Mouse (Mus musculus): ENCODE data around the gene Nup210.

The Nup210 gene

GRCm38 (mm10) chr6:91116244-91117145, at the start of gene Nup210:
TSS of gene Nup210 (minus strand) at chr6:91116829.
- under 1% methylated on average over 93 of the region's 93 CpGs for WGBS

DNA sequence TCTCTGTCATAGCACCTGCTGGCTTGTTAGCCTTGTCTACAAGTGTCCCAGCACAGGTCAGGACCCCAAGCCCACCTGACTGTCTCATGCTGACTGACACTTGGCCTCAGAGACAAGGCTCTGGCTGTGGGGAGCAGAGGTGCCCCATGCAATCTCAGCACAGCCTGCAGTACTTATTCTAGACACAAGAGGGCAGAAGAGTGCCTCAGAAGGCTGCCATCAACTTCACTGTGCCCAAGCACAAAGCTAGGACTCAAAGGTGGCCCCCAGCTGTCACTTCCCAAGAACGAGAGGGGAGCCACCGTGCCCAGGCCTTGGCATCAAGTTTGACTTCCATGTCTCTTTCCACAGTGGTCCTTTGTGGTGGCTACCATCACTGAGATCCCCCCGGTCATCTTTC, 48.6 kb upstream of the Nup210 start:
- 34% methylated on average over 3 of the region's 3 CpGs for WGBS

- 49% methylated on average over 2 of the region's 2 CpGs for WGBS
Observed at GRCm38 (mm10) chr6:91164584-91164983, 48.0 kb upstream of the Nup210 start.

GRCm38 (mm10) chr6:91163195-91163911, 46.7 kb upstream of the Nup210 start:
- 84% methylated on average over 5 of the region's 5 CpGs for WGBS

DNA sequence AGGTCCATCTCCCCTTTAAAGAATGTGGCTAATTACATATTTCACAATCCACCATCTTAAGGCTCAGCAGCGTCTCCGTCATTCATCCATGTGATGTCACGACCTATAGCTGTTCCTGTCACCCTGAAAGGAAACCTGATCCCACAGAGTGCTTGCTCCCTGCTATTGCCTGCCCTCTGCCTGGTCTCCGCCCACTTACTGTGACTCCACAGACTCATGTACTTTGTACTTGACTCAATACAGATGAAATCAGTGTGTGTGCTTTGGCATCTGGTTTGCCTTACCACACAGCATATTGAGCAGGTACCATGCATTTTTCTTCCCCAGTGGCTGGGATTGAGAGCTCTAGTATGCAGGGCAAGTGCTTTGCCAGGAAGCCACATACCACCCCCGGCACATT, 45.7 kb upstream of the Nup210 start:
- WGBS: 94% methylated on average over 5 of the region's 5 CpGs

- WGBS: 82% methylated on average over 6 of the region's 6 CpGs
Observed at GRCm38 (mm10) chr6:91161506-91162235, 45.0 kb upstream of the Nup210 start.

GRCm38 (mm10) chr6:91160976-91161375, 44.3 kb upstream of the Nup210 start:
- WGBS: 57% methylated on average over 2 of the region's 2 CpGs

- WGBS: 11% methylated on average over 3 of the region's 3 CpGs
Observed at GRCm38 (mm10) chr6:91160399-91160798, 43.8 kb upstream of the Nup210 start.

DNA sequence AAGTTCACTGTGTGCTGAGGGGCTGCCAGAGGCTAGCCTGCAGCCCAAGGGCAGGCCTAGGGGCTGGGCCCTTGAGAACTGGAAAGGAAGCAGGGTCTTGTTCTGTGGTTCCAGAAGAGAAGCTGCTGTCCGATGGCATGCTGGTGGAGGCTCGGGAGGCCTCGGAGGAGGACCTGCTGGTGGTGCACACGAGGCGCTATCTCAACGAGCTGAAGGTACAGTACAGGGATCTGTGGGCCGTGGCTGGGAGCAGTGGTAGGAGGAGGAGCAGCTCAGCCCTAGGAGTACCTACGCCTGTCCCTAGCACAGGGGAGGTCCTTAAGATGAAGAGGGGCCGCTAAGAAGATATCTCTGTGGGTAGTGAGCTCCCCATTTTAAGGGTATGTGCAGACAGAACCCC, 42.4 kb upstream of the Nup210 start:
- 47% methylated on average over 9 of the region's 9 CpGs for WGBS

GRCm38 (mm10) chr6:91157237-91157570, 40.6 kb upstream of the Nup210 start:
- 36% methylated on average over 6 of the region's 6 CpGs for WGBS

DNA sequence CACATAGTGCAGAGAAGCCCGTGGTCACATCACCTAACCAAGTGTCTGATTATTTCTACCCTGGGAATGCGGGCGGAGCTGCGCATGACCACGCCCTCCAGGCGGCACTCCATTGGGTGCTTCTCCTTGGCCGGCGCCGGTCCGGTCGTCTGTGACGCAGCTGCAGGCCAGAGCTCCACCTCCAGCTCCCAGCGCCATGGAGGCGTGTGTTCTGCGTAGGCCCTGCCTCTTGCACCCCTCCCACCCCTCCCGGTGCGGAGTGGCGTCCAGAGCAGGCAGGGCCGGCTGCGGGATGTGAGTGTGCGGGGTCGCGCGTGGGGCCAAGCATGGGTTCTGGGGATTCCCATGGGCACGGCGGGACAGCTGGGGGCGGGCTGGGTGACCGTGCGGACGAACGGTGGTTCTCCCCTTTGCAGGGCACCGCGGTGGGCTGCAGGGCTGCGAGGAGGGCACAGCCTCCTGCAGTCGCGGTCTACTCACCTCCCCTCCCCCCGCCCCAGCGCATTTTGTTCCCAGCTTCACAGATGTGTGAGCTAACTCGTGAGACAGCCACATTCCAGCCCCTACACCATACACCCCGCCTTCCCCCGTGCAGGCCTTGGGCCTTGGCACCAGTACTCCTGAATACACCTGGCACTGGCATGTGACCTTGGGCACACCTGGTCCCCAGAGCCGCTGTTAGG, 40.1 kb upstream of the Nup210 start, which contains the start of gene Hdac11:
Hdac11 (plus strand) TSS at position 112 of the 683 bp plus-strand sequence.
- WGBS: 1% methylated on average over 42 of the region's 42 CpGs

GRCm38 (mm10) chr6:91156062-91156461, 39.4 kb upstream of the Nup210 start:
- 18% methylated on average over 4 of the region's 4 CpGs for WGBS

GRCm38 (mm10) chr6:91155286-91155685, 38.7 kb upstream of the Nup210 start:
- 44% methylated on average over 3 of the region's 3 CpGs for WGBS

- WGBS: 48% methylated on average over 4 of the region's 4 CpGs
Observed at GRCm38 (mm10) chr6:91154685-91155084, 38.1 kb upstream of the Nup210 start.

DNA sequence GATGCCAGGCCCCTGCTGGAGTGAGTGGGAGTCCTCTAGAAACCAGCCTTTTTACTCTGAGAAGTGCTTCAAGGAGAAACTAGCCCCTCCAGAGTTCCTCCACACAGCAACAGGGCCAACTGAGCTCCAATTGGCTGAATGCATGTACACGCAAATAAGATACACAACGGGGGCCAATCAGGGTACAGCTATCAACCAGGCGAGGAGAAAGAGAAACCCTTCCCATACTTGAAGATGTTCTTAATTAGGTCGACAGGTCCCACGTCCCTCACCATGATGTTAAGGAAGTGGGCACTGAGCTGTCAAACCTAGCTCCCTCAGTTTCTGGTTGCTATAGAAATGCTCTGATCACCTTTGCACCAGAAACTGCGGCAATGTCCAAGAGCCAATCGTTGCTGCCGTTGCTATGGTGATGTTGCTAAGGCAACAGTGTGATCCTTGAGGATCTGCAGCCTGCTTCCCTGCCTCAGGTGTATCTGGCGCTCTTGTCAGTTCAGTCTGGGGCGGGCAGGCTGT, 37.0 kb upstream of the Nup210 start:
- WGBS: 7% methylated on average over 10 of the region's 10 CpGs

GRCm38 (mm10) chr6:91152892-91153548, 36.4 kb upstream of the Nup210 start:
- 31% methylated on average over 7 of the region's 7 CpGs for WGBS

- WGBS: 67% methylated on average over 2 of the region's 2 CpGs
Observed at GRCm38 (mm10) chr6:91147152-91147770, 30.6 kb upstream of the Nup210 start.

DNA sequence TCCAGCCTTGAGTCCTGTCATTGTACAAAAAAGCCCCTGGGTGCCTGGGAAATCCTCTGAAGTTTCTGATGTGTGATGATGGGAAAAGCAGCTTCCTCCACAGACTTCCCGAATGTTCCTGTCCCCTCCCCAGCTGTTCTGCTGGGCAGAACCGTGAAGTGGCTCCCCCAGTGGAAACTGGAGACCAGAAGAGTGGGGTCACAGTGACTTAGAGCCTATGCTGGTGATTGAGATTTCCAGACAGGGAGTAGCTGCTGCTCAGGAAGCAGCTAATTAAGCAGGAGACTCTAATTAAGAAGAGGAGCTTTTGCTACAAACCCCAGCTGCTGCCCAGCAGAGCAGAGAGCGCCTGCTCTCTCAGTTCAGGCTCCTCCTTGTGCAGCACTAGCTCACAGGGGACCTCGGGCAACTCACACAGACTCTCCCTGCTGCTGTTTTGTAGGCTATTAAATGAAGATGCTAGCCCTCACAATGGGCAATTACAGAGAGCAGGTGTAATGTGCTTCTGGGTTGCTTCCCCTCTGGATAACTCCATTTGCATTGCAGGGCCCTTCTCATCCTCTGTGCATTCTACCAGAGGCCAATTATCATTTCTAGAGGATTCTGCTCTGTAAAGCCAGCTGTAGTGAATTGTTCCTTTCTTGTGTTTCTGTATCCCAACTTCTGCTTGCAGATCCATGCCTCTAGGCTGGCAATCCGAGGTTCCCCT, 30.0 kb upstream of the Nup210 start:
- 42% methylated on average over 5 of the region's 5 CpGs for WGBS

DNA sequence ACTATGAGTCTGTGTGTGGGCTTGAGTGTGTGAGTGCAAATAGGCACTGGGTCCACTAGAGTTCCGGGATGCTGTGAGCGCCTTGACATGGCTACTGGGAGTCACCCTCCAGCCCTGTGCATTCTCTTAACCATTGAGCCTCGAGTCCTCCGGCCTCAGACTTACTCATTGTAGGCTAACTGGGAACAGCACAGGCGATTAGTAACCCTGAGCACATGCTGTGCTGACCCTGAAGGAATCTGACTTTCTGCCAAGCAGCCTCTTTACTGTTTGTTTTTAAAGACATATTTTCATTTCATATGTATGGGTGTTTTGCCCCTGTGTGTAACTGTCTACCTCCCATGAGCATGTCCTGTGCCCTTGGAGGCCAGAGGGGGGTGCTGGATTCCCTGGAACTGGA, 28.9 kb upstream of the Nup210 start:
- 74% methylated on average over 5 of the region's 5 CpGs for WGBS

- 87% methylated on average over 3 of the region's 3 CpGs for WGBS
Observed at GRCm38 (mm10) chr6:91145056-91145455, 28.4 kb upstream of the Nup210 start.

Measured in cerebral cortex, adult 2 months (tissue).